Mouse (Mus musculus) liver, postnatal 0 days (tissue): Measurements from ENCODE around the gene Tmem132c.

Source experiments
- CTCF ChIP-seq: sonication (generic); IDR thresholded peaks from 2 replicates; pipeline ENCODE4 v1.5.1; 2016; ENCODE audit warnings: antibody characterized with exemption, low read depth
- EP300 ChIP-seq: IDR thresholded peaks from 2 replicates; pipeline ENCODE4 v1.6.1; 2016; ENCODE audit warnings: antibody characterized with exemption, low read depth, mild to moderate bottlenecking

DNA sequence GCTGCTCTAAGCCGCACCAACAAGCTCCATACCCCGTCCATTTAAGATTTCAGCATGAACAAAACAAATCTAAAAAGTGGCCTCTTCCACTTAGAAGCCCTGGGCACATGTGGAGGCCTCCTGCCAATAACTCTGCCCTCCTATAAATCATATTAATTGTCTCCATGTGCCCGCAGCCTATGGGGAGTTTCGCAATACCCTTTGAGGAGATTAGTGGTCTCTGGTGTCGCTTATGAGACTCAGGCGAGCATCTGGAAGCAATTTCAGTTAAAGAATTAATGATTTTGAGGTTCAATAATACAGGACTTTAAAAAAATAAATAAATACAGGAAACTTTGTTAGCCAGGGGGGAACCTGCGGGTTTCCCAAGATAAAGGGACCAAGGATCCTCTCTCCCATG, 1.9 kb upstream of the Tmem132c start:
- TF ChIP-seq CTCF (no peak), EP300 (no peak)
